Mouse (Mus musculus): ENCODE results near the gene Gm5089.

DNA sequence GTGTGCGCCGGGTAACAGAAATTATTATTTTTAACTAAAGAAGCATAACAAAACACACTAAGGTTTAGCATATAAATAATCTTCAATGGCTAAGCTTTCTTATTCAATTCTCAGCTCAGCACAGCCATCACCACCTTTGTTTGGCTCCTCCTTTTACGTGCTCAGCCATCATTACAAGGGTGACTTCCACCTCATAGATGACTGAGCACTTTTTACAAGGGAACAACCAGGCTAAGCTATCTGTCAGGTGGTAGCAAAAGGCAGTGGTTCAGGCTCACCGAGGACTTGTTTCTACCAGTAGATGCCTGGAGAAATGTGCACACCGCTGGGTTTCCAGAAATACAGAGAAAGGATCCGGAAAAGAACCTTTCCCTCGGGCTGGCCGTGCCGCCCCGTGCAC is 16.9 kb downstream of the Gm5089 start:
- TF ChIP-seq CTCF (IDR thresholded peaks at IDR 0.05; ENCODE audit: low read depth) (no peak), EP300 (IDR thresholded peaks at IDR 0.05; ENCODE audit: low read depth) (no peak)
